Mouse (Mus musculus): ENCODE results near the gene Zfp106.

- TF ChIP-seq CTCF (IDR thresholded peaks at IDR 0.05; ENCODE audit: extremely low read depth, insufficient read depth, low read length): no peak
- TF ChIP-seq POLR2A (IDR thresholded peaks at IDR 0.05; ENCODE audit: extremely low read depth, insufficient read depth, low read length): no peak
These were observed 61.0 kb downstream of the Zfp106 start for GRCm38 (mm10) chr2:120502605-120502990.
